8 mouse cellular contexts compared by ENCODE assay signal in genomic region chr4:74014048-74014500, GRCm38 (mm10). TPM values are rescaled to one million over a fixed set of nuclear protein-coding genes. Genes with fewer than 3 reads are reported as not detected.
DNase-seq lines count a peak whose midpoint lies in the region; ATAC-seq and TF ChIP-seq lines count a peak whose summit lies in the region.

No protein-coding gene starts in this region.

- ATAC-seq in heart, embryonic 15.5 days (replicated peaks; ENCODE audit: insufficient number of reproducible peaks, insufficient read depth, low FRiP score, low read depth) = no peak
- no peak for ATAC-seq in liver, postnatal 0 days
- ATAC-seq in stomach, embryonic 16.5 days (ENCODE audit: insufficient read depth, low FRiP score) = peak; percentile 26; the same call in 1 of the 2 replicates

- no peak overlapping the region for H3K9ac ChIP-seq in heart, embryonic 15.5 days
- H3K9ac ChIP-seq in liver, postnatal 0 days (replicated peaks) = no peak overlapping the region
- peak overlapping the region; percentile 64 for H3K9ac ChIP-seq in stomach, embryonic 16.5 days (ENCODE audit: low read length)

- no peak overlapping the region for H3K27ac ChIP-seq in heart, embryonic 15.5 days
- peak overlapping the region; percentile 89 for H3K27ac ChIP-seq in hindbrain, embryonic 10.5 days
- no peak overlapping the region for H3K27ac ChIP-seq in liver, postnatal 0 days (ENCODE audit: low read depth)
- H3K27ac ChIP-seq in stomach, embryonic 16.5 days (ENCODE audit: low read length) = no peak overlapping the region

- peak overlapping the region; percentile 60 for H3K4me3 ChIP-seq in heart, embryonic 15.5 days
- peak overlapping the region; percentile 69 for H3K4me3 ChIP-seq in hindbrain, embryonic 10.5 days
- H3K4me3 ChIP-seq in liver, postnatal 0 days (ENCODE audit: low read depth, low read length) = peak overlapping the region; percentile 22; the same call in 1 of the 2 replicates
- H3K4me3 ChIP-seq in stomach, embryonic 16.5 days (replicated peaks; ENCODE audit: low read length) = peak overlapping the region; percentile 48

- no peak for TF ChIP-seq CTCF in liver, postnatal 0 days (IDR thresholded peaks at IDR 0.05; ENCODE audit: low read depth)

- H3K4me2 ChIP-seq in heart, embryonic 15.5 days = peak overlapping the region; percentile 97
- H3K4me2 ChIP-seq in liver, postnatal 0 days (ENCODE audit: low read depth, low read length) = peak overlapping the region; percentile 54; the same call in 1 of the 2 replicates
- H3K4me2 ChIP-seq in stomach, embryonic 16.5 days (ENCODE audit: low read depth, low read length) = peak overlapping the region; percentile 88

- DNase-seq in heart, postnatal 4 days = no peak
- peak; percentile 18 to 21 for DNase-seq in cerebellum, postnatal 4 days (ENCODE audit: low spot score in 2 of 2)
- peak; percentile 26 for DNase-seq in hindbrain, embryonic 10.5 days (ENCODE audit: low spot score)
- DNase-seq in liver, postnatal 0 days = no peak
- no peak for DNase-seq in kidney, adult 18-20 months
- DNase-seq in B cell, adult 2 months = no peak

- H3K27me3 ChIP-seq in heart, embryonic 15.5 days = peaks cover 20% of the 10 kb centered on the region
- peaks cover 28% of the 10 kb centered on the region for H3K27me3 ChIP-seq in hindbrain, embryonic 10.5 days (ENCODE audit: insufficient read depth, poor library complexity, severe bottlenecking)
- H3K27me3 ChIP-seq in liver, postnatal 0 days (ENCODE audit: insufficient read depth, low read length) = peaks cover 13% of the 10 kb centered on the region; the same call in 1 of the 2 replicates
- peaks cover 7% of the 10 kb centered on the region; the same call in 1 of the 2 replicates for H3K27me3 ChIP-seq in stomach, embryonic 16.5 days (ENCODE audit: control insufficient read depth, insufficient read depth, low read length)

- no peaks in the 10 kb centered on the region for H3K9me3 ChIP-seq in heart, embryonic 15.5 days (replicated peaks)
- H3K9me3 ChIP-seq in hindbrain, embryonic 10.5 days = no peaks in the 10 kb centered on the region
- H3K9me3 ChIP-seq in liver, postnatal 0 days (ENCODE audit: low read length) = no peaks in the 10 kb centered on the region
- H3K9me3 ChIP-seq in stomach, embryonic 16.5 days (replicated peaks; ENCODE audit: control insufficient read depth, low read length) = no peaks in the 10 kb centered on the region

- H3K4me1 ChIP-seq in heart, embryonic 15.5 days (replicated peaks) = peaks cover 11% of the 10 kb centered on the region
- peaks cover 13% of the 10 kb centered on the region; the same call in 1 of the 2 replicates for H3K4me1 ChIP-seq in hindbrain, embryonic 10.5 days (replicated peaks)
- H3K4me1 ChIP-seq in liver, postnatal 0 days (ENCODE audit: insufficient read depth) = no peaks in the 10 kb centered on the region
- peaks cover 3% of the 10 kb centered on the region; the same call in 1 of the 2 replicates for H3K4me1 ChIP-seq in stomach, embryonic 16.5 days (ENCODE audit: control insufficient read depth, insufficient read depth, low read length)

- no peak for TF ChIP-seq EP300 in liver, postnatal 0 days (IDR thresholded peaks at IDR 0.05; ENCODE audit: low read depth)

- WGBS in heart, embryonic 15.5 days = 5% methylated on average over 11 of the region's 11 CpGs
- 6% methylated on average over 11 of the region's 11 CpGs for WGBS in hindbrain, embryonic 10.5 days
- WGBS in liver, postnatal 0 days (ENCODE audit: insufficient replicate concordance) = 10% methylated on average over 11 of the region's 11 CpGs
- WGBS in stomach, embryonic 16.5 days = 13% methylated on average over 11 of the region's 11 CpGs

- no peaks in the 10 kb centered on the region for H3K36me3 ChIP-seq in heart, embryonic 15.5 days
- no peaks in the 10 kb centered on the region for H3K36me3 ChIP-seq in hindbrain, embryonic 10.5 days
- H3K36me3 ChIP-seq in liver, postnatal 0 days (replicated peaks; ENCODE audit: insufficient read depth, low read length) = no peaks in the 10 kb centered on the region
- no peaks in the 10 kb centered on the region for H3K36me3 ChIP-seq in stomach, embryonic 16.5 days (ENCODE audit: control insufficient read depth, insufficient read depth, low read length)

RNA-seq across cellular contexts. Expression of gene Frmd3, which starts 0.8 kb away (rescaled TPM):
- polyA plus RNA-seq in heart, embryonic 15.5 days (2015; fragmentation: Nextera tagmentation; extraction: Ambion mirVana) = 0.19 and 0.63 TPM in 2 replicates
- under 1 TPM; 0.16 to 0.19 TPM for total RNA-seq in heart, postnatal 4 days (2021)
- polyA plus RNA-seq in hindbrain, embryonic 10.5 days (2016; fragmentation: Nextera tagmentation; extraction: Ambion mirVana) = 2.2 and 2.6 TPM in 2 replicates
- 0.08 TPM in 2 replicates for polyA plus RNA-seq in liver, postnatal 0 days (2015; fragmentation: Nextera tagmentation; extraction: Ambion mirVana)
- polyA plus RNA-seq in stomach, embryonic 16.5 days (2015; fragmentation: Nextera tagmentation; extraction: Ambion mirVana) = 0.67 and 0.70 TPM in 2 replicates

Comparison
In these comparisons a context has a peak if more than half of its experiments do, and no peak if none do; other contexts are left out.
1. DNase-seq: peak in cerebellum, postnatal 4 days (2 of 2) and hindbrain, embryonic 10.5 days (single experiment); none in heart, postnatal 4 days (single experiment), liver, postnatal 0 days (single experiment), kidney, adult 18-20 months (single experiment) and B cell, adult 2 months (0 of 2).
2. Peak in every context shown above with its lines, with median percentiles within 50 percentile points of each other: H3K4me2 ChIP-seq and H3K4me3 ChIP-seq.